Mouse (Mus musculus): Measurements from ENCODE around the gene Anln. TPM values are rescaled to one million over a fixed set of nuclear protein-coding genes. Genes with fewer than 3 reads are reported as not detected.

The Anln gene
- polyA plus RNA-seq (2016; fragmentation: Nextera tagmentation; extraction: Ambion mirVana) = 32.4 and 33.7 TPM in 2 replicates

GRCm38 (mm10) chr9:22389021-22389476 lies at the start of gene Anln:
TSS of gene Anln (minus strand) at chr9:22389188.
- peak within 1 kb of the TSS; percentile 81 for H3K27ac ChIP-seq (replicated peaks)
- peak within 1 kb of the TSS; percentile 66 for H3K4me3 ChIP-seq
- H3K9me3 ChIP-seq = no peaks in the 10 kb centered on the region
- H3K9ac ChIP-seq (replicated peaks) = peak within 1 kb of the TSS; percentile 72
- peak within 1 kb of the TSS; percentile 62 for H3K4me2 ChIP-seq (replicated peaks)
- H3K27me3 ChIP-seq = no peaks in the 10 kb centered on the region
- WGBS = under 1% methylated on average over 44 of the region's 44 CpGs
- H3K4me1 ChIP-seq = peaks cover 12% of the 10 kb centered on the region; the same call in 1 of the 2 replicates
- no peaks in the 10 kb centered on the region for H3K36me3 ChIP-seq
- peak; percentile 96 for ATAC-seq (ENCODE audit: low FRiP score, low read depth)

- 90% methylated on average over 2 of the region's 2 CpGs for WGBS
- peaks cover 2% of the 10 kb centered on the region; the same call in 1 of the 2 replicates for H3K4me1 ChIP-seq
- H3K9ac ChIP-seq (replicated peaks) = no peak overlapping the region
- H3K4me3 ChIP-seq = no peak overlapping the region
- H3K27ac ChIP-seq (replicated peaks) = no peak overlapping the region
- ATAC-seq (ENCODE audit: low FRiP score, low read depth) = no peak
- H3K4me2 ChIP-seq (replicated peaks) = no peak overlapping the region
- no peaks in the 10 kb centered on the region for H3K9me3 ChIP-seq
- no peaks in the 10 kb centered on the region for H3K36me3 ChIP-seq
- H3K27me3 ChIP-seq = no peaks in the 10 kb centered on the region
Observed at GRCm38 (mm10) chr9:22434101-22434500, 45.1 kb upstream of the Anln start.

GRCm38 (mm10) chr9:22433221-22433620 lies 44.2 kb upstream of the Anln start:
- ATAC-seq (ENCODE audit: low FRiP score, low read depth) = no peak
- Histone ChIP-seq H3K27ac (replicated peaks) (no peak overlapping the region), H3K4me2 (replicated peaks) (no peak overlapping the region), H3K9ac (replicated peaks) (no peak overlapping the region), H3K4me1 (peaks cover 2% of the 10 kb centered on the region; the same call in 1 of the 2 replicates), H3K4me3 (no peak overlapping the region), H3K9me3 (no peaks in the 10 kb centered on the region), H3K27me3 (no peaks in the 10 kb centered on the region), H3K36me3 (no peaks in the 10 kb centered on the region)
- 72% methylated on average over 2 of the region's 2 CpGs for WGBS

GRCm38 (mm10) chr9:22430315-22430840 lies 41.4 kb upstream of the Anln start:
- no peaks in the 10 kb centered on the region for H3K36me3 ChIP-seq
- WGBS = 36% methylated on average over 5 of the region's 5 CpGs
- H3K9me3 ChIP-seq = no peaks in the 10 kb centered on the region
- ATAC-seq (ENCODE audit: low FRiP score, low read depth) = no peak
- H3K9ac ChIP-seq (replicated peaks) = no peak overlapping the region
- peaks cover 2% of the 10 kb centered on the region for H3K4me1 ChIP-seq
- no peaks in the 10 kb centered on the region for H3K27me3 ChIP-seq
- no peak overlapping the region for H3K4me3 ChIP-seq
- no peak overlapping the region for H3K27ac ChIP-seq (replicated peaks)
- H3K4me2 ChIP-seq (replicated peaks) = no peak overlapping the region

- no peak for ATAC-seq (ENCODE audit: low FRiP score, low read depth)
- no peaks in the 10 kb centered on the region for H3K9me3 ChIP-seq
Observed at GRCm38 (mm10) chr9:22429533-22430241, 40.7 kb upstream of the Anln start.

GRCm38 (mm10) chr9:22428666-22429410 lies 39.9 kb upstream of the Anln start:
- H3K27me3 ChIP-seq = no peaks in the 10 kb centered on the region
- H3K4me1 ChIP-seq = peaks cover 2% of the 10 kb centered on the region
- 84% methylated on average over 14 of the region's 14 CpGs for WGBS
- no peaks in the 10 kb centered on the region for H3K9me3 ChIP-seq
- no peak overlapping the region for H3K4me2 ChIP-seq (replicated peaks)
- H3K9ac ChIP-seq (replicated peaks) = no peak overlapping the region
- no peak overlapping the region for H3K27ac ChIP-seq (replicated peaks)
- H3K4me3 ChIP-seq = no peak overlapping the region
- no peak for ATAC-seq (ENCODE audit: low FRiP score, low read depth)
- H3K36me3 ChIP-seq = no peaks in the 10 kb centered on the region

More at GRCm38 (mm10) chr9:22429533-22430241, 40.7 kb upstream of the Anln start:
- 55% methylated on average over 15 of the region's 15 CpGs for WGBS
- Histone ChIP-seq H3K9ac (replicated peaks) (no peak overlapping the region), H3K27ac (replicated peaks) (no peak overlapping the region), H3K4me2 (replicated peaks) (no peak overlapping the region), H3K27me3 (no peaks in the 10 kb centered on the region), H3K4me1 (peaks cover 2% of the 10 kb centered on the region), H3K4me3 (no peak overlapping the region), H3K36me3 (no peaks in the 10 kb centered on the region)

- no peaks in the 10 kb centered on the region for H3K27me3 ChIP-seq
- H3K27ac ChIP-seq (replicated peaks) = no peak overlapping the region
- H3K9me3 ChIP-seq = no peaks in the 10 kb centered on the region
- no peak for ATAC-seq (ENCODE audit: low FRiP score, low read depth)
- 39% methylated on average over 4 of the region's 4 CpGs for WGBS
- H3K36me3 ChIP-seq = no peaks in the 10 kb centered on the region
- H3K9ac ChIP-seq (replicated peaks) = no peak overlapping the region
- peaks cover 2% of the 10 kb centered on the region for H3K4me1 ChIP-seq
- H3K4me2 ChIP-seq (replicated peaks) = no peak overlapping the region
- no peak overlapping the region for H3K4me3 ChIP-seq
Observed at GRCm38 (mm10) chr9:22428028-22428665, 39.2 kb upstream of the Anln start.

GRCm38 (mm10) chr9:22424719-22425118 lies 35.7 kb upstream of the Anln start:
- no peak for ATAC-seq (ENCODE audit: low FRiP score, low read depth)
- H3K4me3 ChIP-seq = no peak overlapping the region
- peaks cover 2% of the 10 kb centered on the region; the same call in 1 of the 2 replicates for H3K4me1 ChIP-seq
- H3K36me3 ChIP-seq = no peaks in the 10 kb centered on the region
- no peak overlapping the region for H3K9ac ChIP-seq (replicated peaks)
- 95% methylated on average over 4 of the region's 4 CpGs for WGBS
- no peak overlapping the region for H3K27ac ChIP-seq (replicated peaks)
- no peaks in the 10 kb centered on the region for H3K27me3 ChIP-seq
- H3K9me3 ChIP-seq = no peaks in the 10 kb centered on the region
- H3K4me2 ChIP-seq (replicated peaks) = no peak overlapping the region

GRCm38 (mm10) chr9:22424196-22424595 lies 35.2 kb upstream of the Anln start:
- Histone ChIP-seq H3K9me3 (no peaks in the 10 kb centered on the region), H3K27me3 (no peaks in the 10 kb centered on the region), H3K9ac (replicated peaks) (no peak overlapping the region), H3K4me3 (no peak overlapping the region), H3K4me1 (no peaks in the 10 kb centered on the region; the same call in 1 of the 2 replicates), H3K4me2 (replicated peaks) (no peak overlapping the region), H3K27ac (replicated peaks) (no peak overlapping the region), H3K36me3 (no peaks in the 10 kb centered on the region)
- no peak for ATAC-seq (ENCODE audit: low FRiP score, low read depth)
- WGBS = 84% methylated on average over 10 of the region's 10 CpGs

GRCm38 (mm10) chr9:22423507-22423906 lies 34.5 kb upstream of the Anln start:
- Histone ChIP-seq H3K4me3 (no peak overlapping the region), H3K27ac (replicated peaks) (no peak overlapping the region), H3K9ac (replicated peaks) (no peak overlapping the region), H3K4me2 (replicated peaks) (no peak overlapping the region), H3K9me3 (no peaks in the 10 kb centered on the region), H3K4me1 (no peaks in the 10 kb centered on the region; the same call in 1 of the 2 replicates), H3K36me3 (no peaks in the 10 kb centered on the region), H3K27me3 (no peaks in the 10 kb centered on the region)
- ATAC-seq (ENCODE audit: low FRiP score, low read depth) = no peak
- WGBS = 76% methylated on average over 1 of the region's 1 CpGs

- 70% methylated on average over 1 of the region's 1 CpGs for WGBS
- ATAC-seq (ENCODE audit: low FRiP score, low read depth) = no peak
- H3K4me2 ChIP-seq (replicated peaks) = no peak overlapping the region
- H3K4me3 ChIP-seq = no peak overlapping the region
- no peaks in the 10 kb centered on the region for H3K36me3 ChIP-seq
- no peaks in the 10 kb centered on the region for H3K4me1 ChIP-seq
- H3K9ac ChIP-seq (replicated peaks) = no peak overlapping the region
- no peaks in the 10 kb centered on the region for H3K9me3 ChIP-seq
- no peak overlapping the region for H3K27ac ChIP-seq (replicated peaks)
- no peaks in the 10 kb centered on the region for H3K27me3 ChIP-seq
Observed at GRCm38 (mm10) chr9:22422559-22422958, 33.6 kb upstream of the Anln start.
